ENCODE assay signal across 8 mouse cellular contexts in the genomic region with DNA sequence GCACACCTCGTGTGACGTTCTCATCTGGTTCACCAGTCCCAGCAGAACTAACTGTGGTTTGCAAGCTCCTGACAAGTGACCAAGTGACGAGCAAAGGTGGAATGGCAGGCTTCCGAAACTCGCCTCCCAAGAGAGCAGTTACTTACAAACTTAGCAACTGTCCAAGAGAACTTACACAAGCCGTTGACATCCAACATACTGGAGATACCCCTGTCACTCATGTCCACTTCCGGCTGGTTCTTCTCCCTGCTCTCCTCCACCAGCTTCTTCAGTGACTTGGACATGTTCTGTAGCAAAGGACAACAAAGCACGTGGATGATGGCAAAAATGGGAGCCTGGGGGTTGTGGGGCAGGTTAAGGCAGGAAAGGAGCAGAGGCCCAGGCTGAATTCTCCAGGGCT. TPM values are rescaled to one million over a fixed set of nuclear protein-coding genes. Genes with fewer than 3 reads are reported as not detected.
A peak's percentile ranks its signal among the peaks of the same experiment; 100 is the strongest.
DNase-seq lines count a peak whose midpoint lies in the region; ATAC-seq and TF ChIP-seq lines count a peak whose summit lies in the region.

No protein-coding gene starts in this region.

- peak; percentile 26 for DNase-seq in liver, adult 2 months (ENCODE audit: extremely low read depth, low read depth, low spot score)
- no peak for DNase-seq in liver
- DNase-seq in midbrain, embryonic 10.5 days (ENCODE audit: low spot score) = no peak
- DNase-seq in adrenal gland, adult (ENCODE audit: inconsistent age in 2 of 2, low spot score in 1 of 2) = no peak
- DNase-seq in spleen, postnatal 4 days (ENCODE audit: low spot score in 2 of 2) = no peak

- TF ChIP-seq CTCF in liver, adult 2 months (IDR thresholded peaks at IDR 0.05; ENCODE audit: low read depth, low read length) = no peak

- H3K4me3 ChIP-seq in liver, adult 2 months (ENCODE audit: insufficient read depth, low read depth, low read length) = peak overlapping the region; percentile 57
- H3K4me3 ChIP-seq in hindbrain, embryonic 15.5 days = peak overlapping the region; percentile 67
- H3K4me3 ChIP-seq in midbrain, embryonic 10.5 days = peak overlapping the region; percentile 69

- no peaks in the 10 kb centered on the region for H3K27me3 ChIP-seq in liver, adult 2 months (ENCODE audit: control insufficient read depth, insufficient read depth, low read length)
- H3K27me3 ChIP-seq in hindbrain, embryonic 15.5 days = no peaks in the 10 kb centered on the region
- no peaks in the 10 kb centered on the region for H3K27me3 ChIP-seq in midbrain, embryonic 10.5 days (ENCODE audit: low read depth, poor library complexity, severe bottlenecking)

- 26% methylated on average over 8 of the region's 8 CpGs for WGBS in liver, adult 2 months
- WGBS in hindbrain, embryonic 15.5 days = 57% methylated on average over 8 of the region's 8 CpGs
- 57% methylated on average over 8 of the region's 8 CpGs for WGBS in midbrain, embryonic 10.5 days

- no peaks in the 10 kb centered on the region for H3K9me3 ChIP-seq in hindbrain, embryonic 15.5 days
- no peaks in the 10 kb centered on the region for H3K9me3 ChIP-seq in midbrain, embryonic 10.5 days (replicated peaks)

- no peaks in the 10 kb centered on the region; the same call in 1 of the 2 replicates for H3K79me2 ChIP-seq in liver, adult 2 months (ENCODE audit: control insufficient read depth, insufficient read depth, low read length)

- no peak for TF ChIP-seq POLR2A in liver, adult 2 months (IDR thresholded peaks at IDR 0.05; ENCODE audit: extremely low read depth, insufficient read depth, low read length)

- ATAC-seq in common myeloid progenitor, adult 5-6 weeks (replicated peaks; ENCODE audit: low read depth, poor library complexity, severe bottlenecking) = peak; percentile 3
- ATAC-seq in hindbrain, embryonic 15.5 days (ENCODE audit: low FRiP score, low read depth) = no peak
- ATAC-seq in monocyte, adult 5-6 weeks (replicated peaks; ENCODE audit: insufficient number of reproducible peaks, low FRiP score, low TSS enrichment, poor library complexity, severe bottlenecking) = no peak

- H3K27ac ChIP-seq in liver, adult 2 months (replicated peaks; ENCODE audit: insufficient read depth, low read depth, low read length) = peak overlapping the region; percentile 40
- peak overlapping the region; percentile 65 for H3K27ac ChIP-seq in hindbrain, embryonic 15.5 days (replicated peaks)
- peak overlapping the region; percentile 81 for H3K27ac ChIP-seq in midbrain, embryonic 10.5 days (replicated peaks)

- H3K36me3 ChIP-seq in liver, adult 2 months (ENCODE audit: control insufficient read depth, insufficient read depth, low read length) = no peaks in the 10 kb centered on the region
- H3K36me3 ChIP-seq in hindbrain, embryonic 15.5 days = no peaks in the 10 kb centered on the region
- no peaks in the 10 kb centered on the region for H3K36me3 ChIP-seq in midbrain, embryonic 10.5 days

- H3K4me1 ChIP-seq in liver, adult 2 months (ENCODE audit: control insufficient read depth, insufficient read depth, low read length) = peaks cover 6% of the 10 kb centered on the region; the same call in 1 of the 2 replicates
- peaks cover 15% of the 10 kb centered on the region for H3K4me1 ChIP-seq in hindbrain, embryonic 15.5 days (replicated peaks)
- peaks cover 13% of the 10 kb centered on the region for H3K4me1 ChIP-seq in midbrain, embryonic 10.5 days

- H3K4me2 ChIP-seq in hindbrain, embryonic 15.5 days = peak overlapping the region; percentile 84

- peak overlapping the region; percentile 65 for H3K9ac ChIP-seq in liver, adult 2 months (ENCODE audit: low read depth, low read length)
- peak overlapping the region; percentile 54 for H3K9ac ChIP-seq in hindbrain, embryonic 15.5 days

RNA-seq across cellular contexts. Expression of a gene that starts 0.5 kb away (rescaled TPM):
- 31.5 and 34.9 TPM in 2 replicates for total RNA-seq in liver, adult 2 months (2014; rRNA removed)
- polyA plus RNA-seq in liver, adult 2 months (2012; rRNA removed) = 17.9 and 26.8 TPM in 2 replicates
- total RNA-seq in common myeloid progenitor, adult 5-6 weeks (2017) = 137 and 143 TPM in 2 replicates
- polyA plus RNA-seq in hindbrain, embryonic 15.5 days (2015; fragmentation: Nextera tagmentation; extraction: Ambion mirVana) = 73.4 and 78.0 TPM in 2 replicates
- polyA plus RNA-seq in midbrain, embryonic 10.5 days (2016; fragmentation: Nextera tagmentation; extraction: Ambion mirVana) = 70.0 and 72.1 TPM in 2 replicates
- total RNA-seq in monocyte, adult 5-6 weeks (2017) = 96.6 to 120 TPM (median 106 TPM) in 3 replicates
